Mouse (Mus musculus) megakaryocyte, adult 5-6 weeks (primary cell): Measurements from ENCODE around the gene Depdc1b. TPM values are rescaled to one million over a fixed set of nuclear protein-coding genes. Genes with fewer than 3 reads are reported as not detected.
A peak's percentile ranks its signal among the peaks of the same experiment; 100 is the strongest.

Experiments
- ATAC-seq: 2 replicates; pipeline ENCODE4 v1.8.0; 2016; ENCODE audit warnings: mild to moderate bottlenecking, inconsistent platforms; ENCODE audit not compliant: poor library complexity, severe bottlenecking
- total RNA-seq, 2 experiments: library from RNA; stranded (forward) in 1 of 2; stranded (reverse) in 1 of 2; fragments of 153-499, 151-499 nt in 1 of 2; fragments of 221-1000, 200-1000 nt in 1 of 2; gene quantifications; 2 replicates each; pipeline versions ENCODE4 v1.2.3 to v1.2.4; 2015 to 2017

Depdc1b gene
- total RNA-seq, 2 experiments from 2014 or later, result 29.6 to 38.3 TPM

- ATAC-seq, result no peak
Measured at GRCm38 (mm10) chr13:108429623-108430022, 113.5 kb downstream of the Depdc1b start.

GRCm38 (mm10) chr13:108431776-108432175, 115.6 kb downstream of the Depdc1b start:
- ATAC-seq, result no peak

- ATAC-seq, result no peak
Measured at GRCm38 (mm10) chr13:108435687-108436086, 119.6 kb downstream of the Depdc1b start.

DNA sequence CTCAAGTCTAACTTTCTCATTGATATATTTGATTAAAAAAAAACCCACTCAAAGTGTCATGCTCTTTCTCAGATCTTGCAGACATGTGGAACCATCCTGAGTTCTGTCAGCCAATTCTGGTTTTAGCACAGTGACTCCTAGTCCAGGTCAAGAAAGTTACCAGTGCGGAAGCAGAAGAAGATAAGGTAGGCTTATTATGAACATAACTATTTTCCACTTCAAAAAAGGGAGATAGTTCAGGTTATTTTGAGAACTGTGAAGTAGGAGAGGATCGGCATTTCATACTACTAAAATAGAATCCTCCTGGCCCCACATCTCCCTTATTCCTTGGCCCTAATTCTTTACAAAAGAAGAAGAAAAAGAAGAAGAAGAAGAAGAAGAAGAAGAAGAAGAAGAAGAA, 121.3 kb downstream of the Depdc1b start:
- ATAC-seq, result no peak

DNA sequence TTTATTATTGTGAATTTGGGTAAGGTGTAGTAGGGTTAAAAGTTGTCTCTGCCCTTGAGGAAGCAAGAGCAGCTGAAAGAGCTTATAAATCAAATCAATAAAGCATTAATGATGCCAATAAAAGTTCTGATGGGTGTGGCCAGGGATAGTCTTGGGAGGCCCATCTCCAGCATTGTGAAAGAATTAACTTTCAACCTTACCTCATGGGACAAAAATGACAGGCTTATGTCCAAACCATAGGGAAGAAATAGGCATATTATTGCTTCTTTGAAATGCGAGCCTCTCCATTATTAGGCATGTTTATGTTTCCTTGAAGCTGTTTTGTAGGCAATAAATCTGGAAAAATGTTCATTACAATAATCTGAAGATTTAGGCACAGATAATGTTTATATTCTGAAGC, 122.9 kb downstream of the Depdc1b start:
- ATAC-seq, result no peak

- no peak for ATAC-seq
Measured at GRCm38 (mm10) chr13:108448348-108448931, 132.3 kb downstream of the Depdc1b start.

- ATAC-seq, result no peak
Measured at GRCm38 (mm10) chr13:108449116-108450097, 133.3 kb downstream of the Depdc1b start, which contains the start of gene Pde4d. Gene Pde4d (plus strand): TSS chr13:108449948.

GRCm38 (mm10) chr13:108451122-108451521, 135.0 kb downstream of the Depdc1b start:
- ATAC-seq, result no peak

GRCm38 (mm10) chr13:108453064-108453919, 137.2 kb downstream of the Depdc1b start:
- ATAC-seq, result peak; percentile 30; the same call in 1 of the 2 replicates

Other genes starting within 250 kb of the Depdc1b start
- 13.9 and 14.9 TPM in 2 replicates for gene Ndufaf2, start 157.7 kb upstream of the Depdc1b start, total RNA-seq (2015)
- 21.3 and 23.1 TPM in 2 replicates for gene Ndufaf2, start 157.7 kb upstream of the Depdc1b start, total RNA-seq (2017)
- gene Ercc8, start 157.6 kb upstream of the Depdc1b start, total RNA-seq (2015), result 6.0 and 6.7 TPM in 2 replicates
- gene Ercc8, start 157.6 kb upstream of the Depdc1b start, total RNA-seq (2017), result 7.1 and 8.7 TPM in 2 replicates
- 6.9 and 9.3 TPM in 2 replicates for gene Elovl7, start 101.9 kb upstream of the Depdc1b start, total RNA-seq (2015)
- 3.9 and 4.4 TPM in 2 replicates for gene Elovl7, start 101.9 kb upstream of the Depdc1b start, total RNA-seq (2017)
- gene Pde4d, start 133.6 kb downstream of the Depdc1b start, total RNA-seq (2015), result 5.2 and 5.3 TPM in 2 replicates
- gene Pde4d, start 133.6 kb downstream of the Depdc1b start, total RNA-seq (2017), result 4.4 and 7.3 TPM in 2 replicates